Mouse (Mus musculus) embryonic stem cell, embryonic (primary cell): ENCODE measurements around the gene Tmem87b.

Source experiments
- CTCF ChIA-PET, 4 experiments: fragments of 300-600 bp in 2 of 4; fragments of 350-600 bp in 2 of 4; sonication (Branson Sonifier 250); formaldehyde crosslinking; loops; one replicate each; lab custom pipeline; 2022; ENCODE audit warnings: inconsistent platforms in 2 of 4; lab: Charles Lee
- POLR2A ChIA-PET, 4 experiments: fragments of 300-600 bp in 2 of 4; fragments of 350-600 bp in 2 of 4; sonication (Branson Sonifier 250); formaldehyde crosslinking; loops; one replicate each; lab custom pipeline; 2022; ENCODE audit warnings: antibody characterized with exemption in 4 of 4, inconsistent platforms in 1 of 4; lab: Charles Lee

Gene Tmem87b

GRCm38 (mm10) chr2:128812761-128813160, 5.2 kb upstream of the Tmem87b start:
- ChIA-PET POLR2A (interaction anchor here in 3 of 4 experiments (0.6 to 6.7 kb wide), 10 partner anchors 9 to 253 kb away, joined by 3 to 122 read pairs (median 4); partner anchors contain the start of genes Mertk (in 1 of the 3) and Ttl (in 1 of the 3)), CTCF (interaction anchor here in 2 of 4 experiments (0.5 to 1.1 kb wide), 3 partner anchors 103 to 668 kb away, joined by 3 to 5 read pairs (median 4); no protein-coding TSS in a partner anchor)

- ChIA-PET CTCF (interaction anchor here in 3 of 4 experiments (0.5 to 4.6 kb wide), 12 partner anchors 57 to 473 kb away, joined by 3 to 81 read pairs (median 4); partner anchors contain the start of gene Mertk (in 2 of the 3)), POLR2A (interaction anchor here in 2 of 4 experiments (0.6 to 6.7 kb wide), 7 partner anchors 8 to 118 kb away, joined by 3 to 122 read pairs (median 6); partner anchors contain the start of gene Mertk (in 2 of the 2))
Measured at GRCm38 (mm10) chr2:128816311-128816710, 1.6 kb upstream of the Tmem87b start.

- POLR2A ChIA-PET = interaction anchor here (0.6 to 6.7 kb wide), 22 partner anchors 8 to 429 kb away, joined by 3 to 122 read pairs (median 6); partner anchors contain the start of genes Mertk (in 3 of the 4), Slc20a1 (in 2 of the 4) and Anapc1 (in 1 of the 4)
- CTCF ChIA-PET = interaction anchor here in 3 of 4 experiments (0.7 to 4.6 kb wide), 18 partner anchors 9 to 405 kb away, joined by 3 to 81 read pairs (median 4); partner anchors contain the start of gene Mertk (in 3 of the 3)
Measured at GRCm38 (mm10) chr2:128816916-128817315, 1.0 kb upstream of the Tmem87b start.

GRCm38 (mm10) chr2:128817387-128817785, 532 bp upstream of the Tmem87b start:
- CTCF ChIA-PET = interaction anchor here (0.5 to 4.6 kb wide), 29 partner anchors 9 to 1162 kb away, joined by 3 to 81 read pairs (median 4); partner anchors contain the start of gene Mertk (in 3 of the 4)
- POLR2A ChIA-PET = interaction anchor here (0.6 to 6.7 kb wide), 57 partner anchors 9 to 1547 kb away, joined by 3 to 122 read pairs (median 4); partner anchors contain the start of genes Mertk (in 3 of the 4), Slc20a1 (in 2 of the 4), Anapc1 (in 1 of the 4) and Bub1 (in 1 of the 4)

GRCm38 (mm10) chr2:128818956-128819643, 1.2 kb downstream of the Tmem87b start:
- ChIA-PET POLR2A (interaction anchor here (0.6 to 6.7 kb wide), 37 partner anchors 10 to 1030 kb away, joined by 3 to 122 read pairs (median 5); partner anchors contain the start of genes Mertk (in 3 of the 4), Anapc1 (in 1 of the 4), Chchd5 (in 1 of the 4) and Nphp1 (in 1 of the 4)), CTCF (interaction anchor here in 2 of 4 experiments (0.6 to 4.6 kb wide), 4 partner anchors 8 to 259 kb away, joined by 3 to 81 read pairs (median 6); partner anchors contain the start of gene Mertk (in 1 of the 2))

- ChIA-PET POLR2A (interaction anchor here (0.5 to 2.5 kb wide), 22 partner anchors 8 to 1843 kb away, joined by 3 to 14 read pairs (median 3); partner anchors contain the start of genes Mertk (in 2 of the 4) and Chchd5 (in 1 of the 4)), CTCF (interaction anchor here in 2 of 4 experiments (0.7 to 1.2 kb wide), 3 partner anchors 122 to 275 kb away, joined by 3 to 10 read pairs (median 4); partner anchors contain the start of gene Mertk (in 1 of the 2))
Measured at GRCm38 (mm10) chr2:128820631-128821030, 2.7 kb downstream of the Tmem87b start.

GRCm38 (mm10) chr2:128823893-128824292, 6.0 kb downstream of the Tmem87b start:
- CTCF ChIA-PET = interaction anchor here in 2 of 4 experiments (1.0 to 1.4 kb wide), 2 partner anchors 126 kb away, joined by 4 to 6 read pairs; no protein-coding TSS in a partner anchor
- POLR2A ChIA-PET = interaction anchor here (0.6 to 1.9 kb wide), 8 partner anchors 8 to 126 kb away, joined by 3 to 7 read pairs (median 3); no protein-coding TSS in a partner anchor

- ChIA-PET CTCF (interaction anchor here in 1 of 4 experiments (0.7 kb wide), 1 partner anchor 290 kb away, joined by 6 read pairs; no protein-coding TSS in a partner anchor), POLR2A (interaction anchor here in 1 of 4 experiments (0.7 to 1.9 kb wide), 2 partner anchors 8 to 151 kb away, joined by 3 to 10 read pairs; no protein-coding TSS in a partner anchor)
Measured at GRCm38 (mm10) chr2:128827787-128828186, 9.9 kb downstream of the Tmem87b start.

- CTCF ChIA-PET = no interaction called here
- POLR2A ChIA-PET = interaction anchor here in 2 of 4 experiments (0.8 to 3.6 kb wide), 5 partner anchors 9 to 15 kb away, joined by 3 to 18 read pairs (median 4); partner anchors contain the start of gene Tmem87b (in 1 of the 2)
Measured at GRCm38 (mm10) chr2:128832611-128833010, 14.7 kb downstream of the Tmem87b start.

- CTCF ChIA-PET = no interaction called here
- POLR2A ChIA-PET = interaction anchor here in 2 of 4 experiments (0.6 to 3.6 kb wide), 4 partner anchors 9 to 25 kb away, joined by 3 to 18 read pairs (median 4); partner anchors contain the start of gene Tmem87b (in 1 of the 2)
Measured at GRCm38 (mm10) chr2:128833035-128833434, 15.1 kb downstream of the Tmem87b start.

GRCm38 (mm10) chr2:128833435-128833834, 15.5 kb downstream of the Tmem87b start:
- POLR2A ChIA-PET = interaction anchor here in 1 of 4 experiments (0.6 to 3.6 kb wide), 3 partner anchors 14 to 26 kb away, joined by 4 to 18 read pairs (median 5); partner anchors contain the start of gene Tmem87b

GRCm38 (mm10) chr2:128837531-128837930, 19.6 kb downstream of the Tmem87b start:
- POLR2A ChIA-PET = interaction anchor here in 1 of 4 experiments (1.3 kb wide), 1 partner anchor 9 kb away, joined by 3 read pairs; no protein-coding TSS in a partner anchor
- CTCF ChIA-PET = interaction anchor here in 1 of 4 experiments (0.6 kb wide), 1 partner anchor 43 kb away, joined by 3 read pairs; no protein-coding TSS in a partner anchor

More at GRCm38 (mm10) chr2:128833435-128833834, 15.5 kb downstream of the Tmem87b start:
- CTCF ChIA-PET = no interaction called here

GRCm38 (mm10) chr2:128838611-128839010, 20.7 kb downstream of the Tmem87b start:
- ChIA-PET CTCF (no interaction called here), POLR2A (interaction anchor here in 2 of 4 experiments (1.3 to 1.9 kb wide), 2 partner anchors 18 to 21 kb away, joined by 3 to 6 read pairs; partner anchors contain the start of gene Tmem87b (in 1 of the 2))

GRCm38 (mm10) chr2:128839501-128839900, 21.6 kb downstream of the Tmem87b start:
- POLR2A ChIA-PET = interaction anchor here in 2 of 4 experiments (1.0 to 1.9 kb wide), 2 partner anchors 15 to 21 kb away, joined by 3 to 6 read pairs; partner anchors contain the start of gene Tmem87b (in 1 of the 2)
- CTCF ChIA-PET = interaction anchor here in 2 of 4 experiments (0.6 kb wide), 2 partner anchors 22 to 503 kb away, joined by 3 read pairs; partner anchors contain the start of gene Tmem87b (in 1 of the 2)

GRCm38 (mm10) chr2:128842437-128842836, 24.5 kb downstream of the Tmem87b start:
- CTCF ChIA-PET = interaction anchor here in 1 of 4 experiments (0.8 kb wide), 1 partner anchor 24 kb away, joined by 3 read pairs; the partner anchor contains the start of gene Tmem87b
- POLR2A ChIA-PET = interaction anchor here in 2 of 4 experiments (1.0 to 2.4 kb wide), 5 partner anchors 9 to 156 kb away, joined by 3 to 8 read pairs (median 3); partner anchors contain the start of genes Anapc1 (in 1 of the 2) and Mertk (in 1 of the 2)

- ChIA-PET POLR2A (interaction anchor here in 1 of 4 experiments (1.1 to 2.6 kb wide), 7 partner anchors 7 to 30 kb away, joined by 3 to 8 read pairs (median 3); no protein-coding TSS in a partner anchor), CTCF (no interaction called here)
Measured at GRCm38 (mm10) chr2:128850036-128850435, 32.1 kb downstream of the Tmem87b start.

- CTCF ChIA-PET = no interaction called here
Measured at GRCm38 (mm10) chr2:128856673-128857072, 38.8 kb downstream of the Tmem87b start.

More at GRCm38 (mm10) chr2:128856673-128857072, 38.8 kb downstream of the Tmem87b start:
- POLR2A ChIA-PET = interaction anchor here in 1 of 4 experiments (0.9 to 1.1 kb wide), 2 partner anchors 14 to 18 kb away, joined by 3 to 6 read pairs; no protein-coding TSS in a partner anchor
